Mouse (Mus musculus) embryonic facial prominence, embryonic 14.5 days (tissue): ENCODE measurements at regions not wholly inside any gene's neighbourhood (a gene's known extent, or its start where the extent isn't known, plus 50 kb on each side); places are given as distances from the start of the nearest gene placed in this dataset.

ENCODE experiments used
- ATAC-seq: fragments of 200-750 bp; cut with Nextera tagmentation; 2 replicates; pipeline ENCODE4 v1.8.0; 2017; ENCODE audit warnings: low read depth, moderate number of reproducible peaks, moderate TSS enrichment
- DNase-seq: peaks from one replicate; pipeline ENCODE4 v3.0.0-alpha.2; 2015; ENCODE audit warnings: low spot score
- H3K27ac ChIP-seq: fragments of 300-500 bp; sonication (generic); replicated peaks from 2 replicates; pipeline ENCODE4 v1.5.1; 2014; ENCODE audit warnings: low read depth, mild to moderate bottlenecking, low read length, moderate library complexity
- H3K27me3 ChIP-seq: fragments of 300-500 bp; sonication (generic); replicated peaks from 2 replicates; pipeline ENCODE4 v1.6.1; 2014; ENCODE audit warnings: low read length; ENCODE audit not compliant: control insufficient read depth, insufficient read depth
- H3K36me3 ChIP-seq: fragments of 300-500 bp; sonication (generic); 2 replicates; pipeline ENCODE4 v1.6.1; 2014; ENCODE audit warnings: low read length, mixed read lengths; ENCODE audit not compliant: control insufficient read depth, insufficient read depth
- H3K4me1 ChIP-seq: fragments of 300-500 bp; sonication (generic); 2 replicates; pipeline ENCODE4 v1.6.1; 2014; ENCODE audit warnings: antibody characterized with exemption, low read length; ENCODE audit not compliant: control insufficient read depth, insufficient read depth
- H3K4me2 ChIP-seq: fragments of 300-500 bp; sonication (generic); 2 replicates; pipeline ENCODE4 v1.6.1; 2014; ENCODE audit warnings: low read depth, mild to moderate bottlenecking, low read length, moderate library complexity, mixed read lengths
- H3K4me3 ChIP-seq: fragments of 300-500 bp; sonication (generic); 2 replicates; pipeline ENCODE4 v1.5.1; 2014; ENCODE audit warnings: low read depth, mild to moderate bottlenecking, low read length
- H3K9ac ChIP-seq: fragments of 300-500 bp; sonication (generic); 2 replicates; pipeline ENCODE4 v1.6.1; 2014; ENCODE audit warnings: low read depth, mild to moderate bottlenecking, low read length, moderate library complexity, mixed read lengths
- H3K9me3 ChIP-seq: fragments of 300-500 bp; sonication (generic); 2 replicates; pipeline ENCODE4 v1.6.1; 2016; ENCODE audit warnings: low read length; ENCODE audit not compliant: control insufficient read depth
- WGBS: fragments of 180-500 bp; shearing (Covaris S2); extraction: QIAGEN DNeasy Blood & Tissue Kit; methylation state at CpG from one replicate; pipeline ENCODE4 v1.1.7; 2014; 5-methylcytosine and 5-hydroxymethylcytosine counted together

- WGBS = 54% methylated on average over 4 of the region's 4 CpGs
- no peak overlapping the region for H3K4me2 ChIP-seq
- ATAC-seq = no peak
- no peak overlapping the region for H3K4me3 ChIP-seq
- no peak overlapping the region for H3K27ac ChIP-seq
- H3K36me3 ChIP-seq = no peaks in the 10 kb centered on the region
- no peaks in the 10 kb centered on the region for H3K9me3 ChIP-seq
- H3K27me3 ChIP-seq = no peaks in the 10 kb centered on the region
- DNase-seq = no peak
- H3K4me1 ChIP-seq = no peaks in the 10 kb centered on the region
- no peak overlapping the region for H3K9ac ChIP-seq
These were observed 93.3 kb upstream of the Cd180 start for GRCm38 (mm10) chr13:102600026-102600425.

- Histone ChIP-seq H3K36me3 (no peaks in the 10 kb centered on the region), H3K4me2 (no peak overlapping the region), H3K9me3 (no peaks in the 10 kb centered on the region), H3K27me3 (no peaks in the 10 kb centered on the region), H3K4me3 (no peak overlapping the region), H3K4me1 (peaks cover 23% of the 10 kb centered on the region), H3K9ac (no peak overlapping the region), H3K27ac (peak overlapping the region; percentile 86; the same call in 1 of the 2 replicates)
- 79% methylated on average over 2 of the region's 2 CpGs for WGBS
- ATAC-seq = no peak
- DNase-seq = no peak
These were observed 68.9 kb upstream of the Cd180 start for GRCm38 (mm10) chr13:102624461-102624860.

- no peaks in the 10 kb centered on the region for H3K27me3 ChIP-seq
- no peak overlapping the region for H3K9ac ChIP-seq
- peak overlapping the region; percentile 86 for H3K27ac ChIP-seq
- ATAC-seq = peak; percentile 93
- no peaks in the 10 kb centered on the region for H3K9me3 ChIP-seq
- H3K4me3 ChIP-seq = no peak overlapping the region
- H3K36me3 ChIP-seq = no peaks in the 10 kb centered on the region
- peaks cover 23% of the 10 kb centered on the region for H3K4me1 ChIP-seq
- WGBS = 24% methylated on average over 8 of the region's 8 CpGs
- peak; percentile 95 for DNase-seq
- H3K4me2 ChIP-seq = peak overlapping the region; percentile 16; the same call in 1 of the 2 replicates
These were observed 68.1 kb upstream of the Cd180 start for GRCm38 (mm10) chr13:102625171-102625835.

- H3K9me3 ChIP-seq = no peaks in the 10 kb centered on the region
- H3K36me3 ChIP-seq = no peaks in the 10 kb centered on the region
- H3K4me1 ChIP-seq = peaks cover 23% of the 10 kb centered on the region
- H3K4me3 ChIP-seq = no peak overlapping the region
- H3K27me3 ChIP-seq = no peaks in the 10 kb centered on the region
- 24% methylated on average over 5 of the region's 5 CpGs for WGBS
- ATAC-seq (no peak), DNase-seq (no peak)
- no peak overlapping the region for H3K4me2 ChIP-seq
- peak overlapping the region; percentile 86 for H3K27ac ChIP-seq
- H3K9ac ChIP-seq = no peak overlapping the region
These were observed 67.5 kb upstream of the Cd180 start for GRCm38 (mm10) chr13:102625836-102626340.

GRCm38 (mm10) chr13:102627786-102628185 lies 65.6 kb upstream of the Cd180 start:
- no peaks in the 10 kb centered on the region for H3K36me3 ChIP-seq
- H3K4me3 ChIP-seq = no peak overlapping the region
- no peak overlapping the region for H3K9ac ChIP-seq
- H3K27ac ChIP-seq = no peak overlapping the region
- no peaks in the 10 kb centered on the region for H3K27me3 ChIP-seq
- peaks cover 23% of the 10 kb centered on the region for H3K4me1 ChIP-seq
- no peak overlapping the region for H3K4me2 ChIP-seq
- no peak for ATAC-seq
- no peaks in the 10 kb centered on the region for H3K9me3 ChIP-seq
- WGBS = 76% methylated on average over 4 of the region's 4 CpGs
- no peak for DNase-seq

- ATAC-seq (no peak), DNase-seq (peak; percentile 60)
- peaks cover 23% of the 10 kb centered on the region for H3K4me1 ChIP-seq
- H3K4me3 ChIP-seq = no peak overlapping the region
- no peak overlapping the region for H3K27ac ChIP-seq
- H3K9me3 ChIP-seq = no peaks in the 10 kb centered on the region
- H3K4me2 ChIP-seq = no peak overlapping the region
- no peaks in the 10 kb centered on the region for H3K27me3 ChIP-seq
- 68% methylated on average over 7 of the region's 7 CpGs for WGBS
- no peaks in the 10 kb centered on the region for H3K36me3 ChIP-seq
- no peak overlapping the region for H3K9ac ChIP-seq
These were observed 64.2 kb upstream of the Cd180 start for GRCm38 (mm10) chr13:102629176-102629575.

- Histone ChIP-seq H3K9ac (no peak overlapping the region), H3K4me3 (no peak overlapping the region), H3K27ac (no peak overlapping the region), H3K4me2 (no peak overlapping the region), H3K4me1 (0 out of 2 replicates have a peak, but pooled peaks cover 3% of the 10 kb centered on the region), H3K9me3 (no peaks in the 10 kb centered on the region), H3K36me3 (no peaks in the 10 kb centered on the region), H3K27me3 (no peaks in the 10 kb centered on the region)
- DNase-seq (no peak), ATAC-seq (no peak)
- 83% methylated on average over 10 of the region's 10 CpGs for WGBS
These were observed 59.0 kb upstream of the Cd180 start for GRCm38 (mm10) chr13:102634236-102634957.

- H3K4me2 ChIP-seq = no peak overlapping the region
- DNase-seq (peak; percentile 45), ATAC-seq (no peak)
- no peaks in the 10 kb centered on the region for H3K36me3 ChIP-seq
- 0 out of 2 replicates have a peak, but pooled peaks cover 3% of the 10 kb centered on the region for H3K4me1 ChIP-seq
- no peak overlapping the region for H3K4me3 ChIP-seq
- H3K9me3 ChIP-seq = no peaks in the 10 kb centered on the region
- no peaks in the 10 kb centered on the region for H3K27me3 ChIP-seq
- H3K27ac ChIP-seq = no peak overlapping the region
- H3K9ac ChIP-seq = no peak overlapping the region
- 70% methylated on average over 8 of the region's 8 CpGs for WGBS
These were observed 57.3 kb upstream of the Cd180 start for GRCm38 (mm10) chr13:102636032-102636431.
